Mouse (Mus musculus) lung, postnatal 0 days (tissue): ENCODE data around the gene Tex33.

ENCODE experiments used
- CTCF ChIP-seq: IDR thresholded peaks from 2 replicates; pipeline ENCODE4 v1.5.1; 2016; ENCODE audit warnings: antibody characterized with exemption, mild to moderate bottlenecking
- EP300 ChIP-seq: IDR thresholded peaks from 2 replicates; pipeline ENCODE4 v1.6.1; 2016; ENCODE audit warnings: antibody characterized with exemption, mild to moderate bottlenecking, control low read depth

- TF ChIP-seq CTCF (no peak), EP300 (no peak)
These were observed 28.8 kb downstream of the Tex33 start for GRCm38 (mm10) chr15:78366875-78367274.
